Comparison of ENCODE assay signal across 14 mouse cellular contexts in the genomic region with DNA sequence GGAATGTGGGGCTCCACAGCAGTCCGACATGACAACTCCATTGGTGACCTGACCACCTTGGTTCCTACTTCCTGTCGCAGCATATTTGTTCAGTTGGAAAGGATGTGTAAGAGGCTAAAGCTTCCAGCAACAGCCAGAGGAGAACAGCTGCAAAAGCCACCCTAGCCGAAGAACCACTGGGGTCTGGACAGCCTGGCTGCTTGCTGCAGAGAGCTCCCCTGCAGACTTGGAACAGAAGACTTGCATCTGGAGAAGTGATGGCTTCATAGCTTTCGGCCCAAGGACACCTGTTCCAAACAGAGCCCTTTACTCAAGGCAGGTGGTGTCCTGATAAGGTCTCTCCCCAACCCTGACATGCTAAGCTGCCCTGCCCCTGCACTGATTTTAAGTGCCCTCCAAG.
DNase-seq lines count a peak whose midpoint lies in the region; ATAC-seq and TF ChIP-seq lines count a peak whose summit lies in the region.
"Had no signal": no experiment of that assay in that cellular context is flagged by ENCODE, and none has a peak within 500 bp of the region (broad histone marks: within the 10 kb centered on the region; RNA-seq: fewer than 3 reads in every experiment).

No protein-coding gene starts in this region.

- no peak overlapping the region for H3K27ac ChIP-seq in hindbrain, embryonic 15.5 days (replicated peaks)
- no peak overlapping the region for H3K27ac ChIP-seq in hindbrain, embryonic 14.5 days
- H3K27ac ChIP-seq in lung, embryonic 14.5 days (ENCODE audit: low read depth): no peak overlapping the region
- no peak overlapping the region for H3K27ac ChIP-seq in intestine, embryonic 15.5 days
- H3K27ac ChIP-seq in limb, embryonic 11.5 days (replicated peaks; ENCODE audit: low read depth, low read length): peak overlapping the region; percentile 30; the same call in 1 of the 2 replicates
- H3K27ac ChIP-seq: embryonic facial prominence, embryonic 15.5 days; forebrain, embryonic 13.5 days; liver, embryonic 15.5 days; midbrain, embryonic 10.5 days; neural tube, embryonic 13.5 days had no signal

- no peak for DNase-seq in hindbrain, embryonic 14.5 days (ENCODE audit: low spot score)
- DNase-seq in lung, embryonic 14.5 days: peak; percentile 59
- no peak for DNase-seq in lung, adult 18-20 months
- DNase-seq in limb, embryonic 11.5 days (ENCODE audit: low spot score): no peak
- DNase-seq: thymus, postnatal 36 days had no signal

- no peak overlapping the region for H3K4me2 ChIP-seq in hindbrain, embryonic 15.5 days
- no peak overlapping the region for H3K4me2 ChIP-seq in hindbrain, embryonic 14.5 days (replicated peaks)
- no peak overlapping the region for H3K4me2 ChIP-seq in lung, embryonic 14.5 days
- H3K4me2 ChIP-seq in intestine, embryonic 15.5 days (replicated peaks): no peak overlapping the region
- H3K4me2 ChIP-seq in limb, embryonic 11.5 days (ENCODE audit: low read depth, severe bottlenecking): no peak overlapping the region
- H3K4me2 ChIP-seq: embryonic facial prominence, embryonic 15.5 days; forebrain, embryonic 13.5 days; liver, embryonic 15.5 days; neural tube, embryonic 13.5 days had no signal

- no peaks in the 10 kb centered on the region for H3K4me1 ChIP-seq in hindbrain, embryonic 15.5 days (replicated peaks)
- no peaks in the 10 kb centered on the region for H3K4me1 ChIP-seq in hindbrain, embryonic 14.5 days (replicated peaks; ENCODE audit: control insufficient read depth, insufficient read depth, low read length)
- H3K4me1 ChIP-seq in lung, embryonic 14.5 days (ENCODE audit: insufficient read depth): no peaks in the 10 kb centered on the region
- H3K4me1 ChIP-seq in intestine, embryonic 15.5 days (replicated peaks): no peaks in the 10 kb centered on the region
- peaks cover 7% of the 10 kb centered on the region for H3K4me1 ChIP-seq in limb, embryonic 11.5 days (ENCODE audit: control insufficient read depth, insufficient read depth, low read length)
- H3K4me1 ChIP-seq: liver, embryonic 15.5 days had no signal

- H3K36me3 ChIP-seq in hindbrain, embryonic 15.5 days: no peaks in the 10 kb centered on the region
- H3K36me3 ChIP-seq in hindbrain, embryonic 14.5 days (replicated peaks; ENCODE audit: control insufficient read depth, insufficient read depth): no peaks in the 10 kb centered on the region
- H3K36me3 ChIP-seq in lung, embryonic 14.5 days (ENCODE audit: insufficient read depth): no peaks in the 10 kb centered on the region
- H3K36me3 ChIP-seq in intestine, embryonic 15.5 days: no peaks in the 10 kb centered on the region
- no peaks in the 10 kb centered on the region for H3K36me3 ChIP-seq in limb, embryonic 11.5 days (ENCODE audit: control insufficient read depth, insufficient read depth, low read length)
- H3K36me3 ChIP-seq: embryonic facial prominence, embryonic 15.5 days; liver, embryonic 15.5 days; midbrain, embryonic 10.5 days; neural tube, embryonic 13.5 days had no signal

- WGBS in hindbrain, embryonic 15.5 days: 81% methylated on average over 4 of the region's 4 CpGs
- 88% methylated on average over 4 of the region's 4 CpGs for WGBS in hindbrain, embryonic 14.5 days
- WGBS in lung, embryonic 14.5 days: 42% methylated on average over 4 of the region's 4 CpGs
- 47% methylated on average over 4 of the region's 4 CpGs for WGBS in intestine, embryonic 15.5 days
- 81% methylated on average over 4 of the region's 4 CpGs for WGBS in limb, embryonic 11.5 days

- no peaks in the 10 kb centered on the region for H3K27me3 ChIP-seq in hindbrain, embryonic 15.5 days
- no peaks in the 10 kb centered on the region for H3K27me3 ChIP-seq in hindbrain, embryonic 14.5 days (ENCODE audit: control insufficient read depth, insufficient read depth, low read length)
- no peaks in the 10 kb centered on the region for H3K27me3 ChIP-seq in lung, embryonic 14.5 days (ENCODE audit: insufficient read depth, low read length)
- no peaks in the 10 kb centered on the region for H3K27me3 ChIP-seq in intestine, embryonic 15.5 days (replicated peaks)
- no peaks in the 10 kb centered on the region for H3K27me3 ChIP-seq in limb, embryonic 11.5 days (ENCODE audit: control insufficient read depth, insufficient read depth, low read length)
- H3K27me3 ChIP-seq: embryonic facial prominence, embryonic 15.5 days; forebrain, embryonic 13.5 days; liver, embryonic 15.5 days; neural tube, embryonic 13.5 days had no signal

- H3K9me3 ChIP-seq in hindbrain, embryonic 15.5 days: no peaks in the 10 kb centered on the region
- H3K9me3 ChIP-seq in hindbrain, embryonic 14.5 days (ENCODE audit: control insufficient read depth, low read length): no peaks in the 10 kb centered on the region
- H3K9me3 ChIP-seq in lung, embryonic 14.5 days (ENCODE audit: low read depth, low read length): no peaks in the 10 kb centered on the region
- no peaks in the 10 kb centered on the region for H3K9me3 ChIP-seq in intestine, embryonic 15.5 days
- H3K9me3 ChIP-seq in limb, embryonic 11.5 days (ENCODE audit: control insufficient read depth, low read length): no peaks in the 10 kb centered on the region
- H3K9me3 ChIP-seq: embryonic facial prominence, embryonic 15.5 days; forebrain, embryonic 13.5 days; liver, embryonic 15.5 days; midbrain, embryonic 10.5 days; neural tube, embryonic 13.5 days had no signal

- H3K9ac ChIP-seq in hindbrain, embryonic 15.5 days: no peak overlapping the region
- H3K9ac ChIP-seq in hindbrain, embryonic 14.5 days: no peak overlapping the region
- H3K9ac ChIP-seq in lung, embryonic 14.5 days: no peak overlapping the region
- H3K9ac ChIP-seq in intestine, embryonic 15.5 days: no peak overlapping the region
- H3K9ac ChIP-seq in limb, embryonic 11.5 days (ENCODE audit: low read length): no peak overlapping the region
- H3K9ac ChIP-seq: embryonic facial prominence, embryonic 15.5 days; forebrain, embryonic 13.5 days; liver, embryonic 15.5 days; neural tube, embryonic 13.5 days had no signal

- ATAC-seq in hindbrain, embryonic 15.5 days (ENCODE audit: low FRiP score, low read depth): peak; percentile 48; the same call in 1 of the 2 replicates
- no peak for ATAC-seq in hindbrain, embryonic 14.5 days (ENCODE audit: low FRiP score)
- peak; percentile 78 for ATAC-seq in lung, embryonic 14.5 days (ENCODE audit: insufficient read depth)
- peak; percentile 59; the same call in 1 of the 2 replicates for ATAC-seq in intestine, embryonic 15.5 days
- ATAC-seq in limb, embryonic 11.5 days (ENCODE audit: insufficient number of reproducible peaks, low FRiP score, low TSS enrichment, low read depth): 0 out of 2 replicates have a peak, but pooled peaks have one; percentile 31
- ATAC-seq in megakaryocyte-erythroid progenitor cell, adult 5-6 weeks (replicated peaks; ENCODE audit: low FRiP score, low TSS enrichment, poor library complexity, severe bottlenecking): no peak
- no peak for ATAC-seq in erythroid progenitor cell, adult 5-6 weeks (replicated peaks; ENCODE audit: low FRiP score, poor library complexity, severe bottlenecking)

- no peak for TF ChIP-seq CTCF in lung, embryonic 14.5 days (IDR thresholded peaks at IDR 0.05; ENCODE audit: low read depth)

- H3K4me3 ChIP-seq in hindbrain, embryonic 15.5 days: no peak overlapping the region
- H3K4me3 ChIP-seq in hindbrain, embryonic 14.5 days (replicated peaks; ENCODE audit: low read length): no peak overlapping the region
- no peak overlapping the region for H3K4me3 ChIP-seq in lung, embryonic 14.5 days (ENCODE audit: low read depth, low read length)
- H3K4me3 ChIP-seq in intestine, embryonic 15.5 days (replicated peaks): no peak overlapping the region
- H3K4me3 ChIP-seq in limb, embryonic 11.5 days (ENCODE audit: low read depth, low read length): no peak overlapping the region
- H3K4me3 ChIP-seq: embryonic facial prominence, embryonic 15.5 days; forebrain, embryonic 13.5 days; liver, embryonic 15.5 days; midbrain, embryonic 10.5 days; neural tube, embryonic 13.5 days had no signal

Comparison
In these comparisons a context has a peak if more than half of its experiments do, and no peak if none do; other contexts are left out.
1. ATAC-seq: peak in hindbrain, embryonic 15.5 days (single experiment), lung, embryonic 14.5 days (single experiment), intestine, embryonic 15.5 days (single experiment) and limb, embryonic 11.5 days (single experiment); none in hindbrain, embryonic 14.5 days (single experiment), megakaryocyte-erythroid progenitor cell, adult 5-6 weeks (single experiment) and erythroid progenitor cell, adult 5-6 weeks (single experiment).